12 mouse cellular contexts compared by ENCODE assay signal in the genomic region with DNA sequence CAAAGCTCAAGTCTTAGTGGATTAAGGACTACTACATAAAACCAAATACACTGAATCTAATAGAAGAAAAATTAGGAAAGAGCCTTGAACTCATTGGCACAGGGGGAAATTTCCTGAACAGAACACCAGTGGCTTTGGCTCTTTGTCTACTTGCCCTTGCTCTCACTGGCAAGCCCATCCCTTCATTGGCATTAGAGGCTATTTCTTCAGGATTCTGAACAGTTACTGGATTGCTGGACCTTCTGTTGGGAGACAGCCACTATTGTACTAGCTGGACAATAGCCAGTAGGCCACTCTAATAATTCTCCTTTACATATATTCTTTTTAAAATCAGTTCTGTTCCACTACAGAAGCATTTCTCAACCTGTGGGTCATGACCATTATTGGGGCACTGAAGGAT.
"Had no signal": no experiment of that assay in that cellular context is flagged by ENCODE, and none has a peak within 500 bp of the region (broad histone marks: within the 10 kb centered on the region; RNA-seq: fewer than 3 reads in every experiment).

No protein-coding gene starts in this region.

- H3K9ac ChIP-seq: limb, embryonic 13.5 days; liver, embryonic 14.5 days; midbrain, embryonic 13.5 days had no signal

- ATAC-seq: lung, postnatal 0 days; midbrain, embryonic 13.5 days had no signal

- H3K4me2 ChIP-seq: limb, embryonic 13.5 days; midbrain, embryonic 13.5 days had no signal

- H3K9me3 ChIP-seq: limb, embryonic 13.5 days; midbrain, embryonic 13.5 days had no signal

- H3K27me3 ChIP-seq: limb, embryonic 13.5 days; midbrain, embryonic 13.5 days had no signal

- DNase-seq: kidney, postnatal 10 days; kidney, postnatal 4 days; left cerebral cortex, postnatal 4 days; lung, adult 2 months; lung, postnatal 36 days; thymus, postnatal 25 days had no signal

- H3K4me3 ChIP-seq: layer of hippocampus, adult 2 months; limb, embryonic 13.5 days; midbrain, embryonic 13.5 days had no signal

- H3K27ac ChIP-seq: layer of hippocampus, adult 2 months; limb, embryonic 13.5 days; liver, embryonic 14.5 days; midbrain, embryonic 13.5 days; stomach, postnatal 0 days had no signal

- H3K4me1 ChIP-seq: limb, embryonic 13.5 days; midbrain, embryonic 13.5 days had no signal

- H3K36me3 ChIP-seq: limb, embryonic 13.5 days; midbrain, embryonic 13.5 days had no signal
